Mouse (Mus musculus) olfactory bulb, adult 2 months (tissue): Measurements from ENCODE around the gene Naa10. TPM values are rescaled to one million over a fixed set of nuclear protein-coding genes. Genes with fewer than 3 reads are reported as not detected.

ENCODE experiments used
- H3K27ac ChIP-seq: fragments of 200-500 bp; 2 replicates; pipeline ENCODE4 v1.5.1; 2012; ENCODE audit warnings: low read depth, low read length; ENCODE audit not compliant: insufficient read depth
- H3K4me1 ChIP-seq: fragments of 200-500 bp; 2 replicates; pipeline ENCODE4 v1.6.1; 2012; ENCODE audit warnings: low read length; ENCODE audit not compliant: control insufficient read depth, insufficient read depth
- H3K4me3 ChIP-seq: fragments of 200-500 bp; 2 replicates; pipeline ENCODE4 v1.5.1; 2012; ENCODE audit warnings: mild to moderate bottlenecking, low read depth, low read length, moderate library complexity; ENCODE audit not compliant: insufficient read depth
- CTCF ChIP-seq: fragments of 200-500 bp; IDR thresholded peaks from 2 replicates; pipeline ENCODE4 v1.5.1; 2012; ENCODE audit warnings: low read depth, mild to moderate bottlenecking, low read length, moderate library complexity; ENCODE audit not compliant: insufficient read depth
- POLR2A ChIP-seq: fragments of 200-500 bp; IDR thresholded peaks from 2 replicates; pipeline ENCODE4 v1.6.1; 2012; ENCODE audit warnings: mild to moderate bottlenecking, low read depth, low read length, moderate library complexity; ENCODE audit not compliant: insufficient read depth
- WGBS: fragments of 180-500 bp; shearing (Covaris S2); methylation state at CpG from one replicate; pipeline ENCODE4 v1.1.7; 2018; 5-methylcytosine and 5-hydroxymethylcytosine counted together
- polyA plus RNA-seq: library from polyadenylated mRNA; stranded (reverse); fragments of >200 nt; gene quantifications from 2 replicates; pipeline ENCODE4 v1.2.4, GENCODE M21; 2012; ENCODE audit warnings: low replicate concordance; ENCODE audit not compliant: missing spikeins, insufficient read depth, insufficient read length

Gene Naa10
- polyA plus RNA-seq, 1 experiment = not detected

- no peak overlapping the region for H3K27ac ChIP-seq
- H3K4me1 ChIP-seq = no peaks in the 10 kb centered on the region
- WGBS = 88% methylated on average over 6 of the region's 6 CpGs
- TF ChIP-seq POLR2A = no peak
- TF ChIP-seq CTCF = no peak
- no peak overlapping the region for H3K4me3 ChIP-seq
Observed at GRCm38 (mm10) chrX:73954988-73955387, 33.2 kb upstream of the Naa10 start.

DNA sequence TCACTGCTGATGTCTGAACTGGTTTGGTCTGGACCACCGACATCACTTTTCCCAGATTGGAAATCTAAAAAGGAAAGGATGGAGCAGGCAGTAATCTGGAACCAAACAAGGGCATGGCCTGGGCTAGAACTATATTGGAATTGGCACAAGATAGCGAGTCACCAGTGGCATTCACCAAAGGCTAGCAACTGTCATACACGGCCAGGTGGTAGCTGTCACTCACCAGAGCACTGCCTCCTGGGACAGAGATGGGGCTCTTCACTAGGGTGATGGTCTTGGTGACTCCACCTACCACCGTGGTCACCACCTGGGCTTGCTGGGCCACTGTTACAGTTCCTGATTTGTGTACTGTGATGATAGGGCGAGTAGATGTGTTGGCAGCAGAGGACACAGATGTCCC, 30.9 kb upstream of the Naa10 start:
- no peak for TF ChIP-seq POLR2A
- no peak for TF ChIP-seq CTCF
- Histone ChIP-seq H3K4me1 (no peaks in the 10 kb centered on the region), H3K4me3 (no peak overlapping the region), H3K27ac (no peak overlapping the region)
- 82% methylated on average over 5 of the region's 5 CpGs for WGBS

GRCm38 (mm10) chrX:73949341-73949740, 27.6 kb upstream of the Naa10 start:
- Histone ChIP-seq H3K4me1 (no peaks in the 10 kb centered on the region), H3K27ac (no peak overlapping the region), H3K4me3 (no peak overlapping the region)
- WGBS = 86% methylated on average over 10 of the region's 10 CpGs
- TF ChIP-seq POLR2A (no peak), CTCF (no peak)

GRCm38 (mm10) chrX:73948647-73949046, 26.9 kb upstream of the Naa10 start:
- no peak overlapping the region for H3K4me3 ChIP-seq
- H3K4me1 ChIP-seq = no peaks in the 10 kb centered on the region
- TF ChIP-seq POLR2A (no peak), CTCF (no peak)
- H3K27ac ChIP-seq = no peak overlapping the region
- 19% methylated on average over 4 of the region's 4 CpGs for WGBS

DNA sequence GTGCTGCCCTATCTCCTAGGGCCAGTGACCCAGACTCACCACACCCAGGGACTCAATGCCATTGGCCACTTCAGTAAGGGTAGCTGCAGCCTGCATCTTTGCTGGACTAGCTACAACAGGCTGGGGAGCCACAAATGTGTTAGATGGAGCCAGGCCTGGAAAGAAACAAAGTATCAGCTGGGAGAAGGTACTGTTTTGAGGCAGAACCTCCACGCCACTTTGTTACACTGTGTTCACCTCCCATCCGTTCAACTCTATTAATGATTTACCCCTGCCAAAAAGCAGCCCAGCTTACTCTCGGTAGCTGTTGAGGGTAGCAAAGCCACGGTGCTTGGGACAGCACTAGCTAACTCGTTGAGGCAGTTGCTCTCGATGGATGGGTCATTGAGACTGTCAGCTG, 25.2 kb upstream of the Naa10 start:
- WGBS = 89% methylated on average over 6 of the region's 6 CpGs

DNA sequence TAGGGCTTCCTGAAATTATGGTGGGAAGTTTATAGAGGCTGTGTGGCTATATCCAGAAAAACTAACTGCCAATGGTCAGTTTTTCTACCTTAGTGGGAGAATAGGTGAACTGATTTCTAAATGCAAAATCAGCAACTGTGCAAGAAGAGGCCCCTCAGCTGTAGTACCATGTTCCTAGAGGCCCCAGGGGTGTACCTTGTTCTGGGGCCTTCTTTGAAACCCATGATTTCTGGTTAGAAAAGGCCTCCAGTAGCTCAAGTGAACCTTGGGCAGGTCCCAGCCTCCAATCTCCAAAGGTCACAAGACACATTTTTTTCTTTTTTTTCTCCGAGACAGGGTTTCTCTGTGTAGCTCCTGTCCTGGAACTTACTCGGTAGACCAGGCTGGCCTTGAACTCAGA, 20.6 kb upstream of the Naa10 start:
- H3K4me3 ChIP-seq = no peak overlapping the region
- no peak for TF ChIP-seq CTCF
- no peak for TF ChIP-seq POLR2A
- no peaks in the 10 kb centered on the region for H3K4me1 ChIP-seq
- no peak overlapping the region for H3K27ac ChIP-seq
- WGBS = 72% methylated on average over 2 of the region's 2 CpGs

More for the DNA sequence above, 25.2 kb upstream of the Naa10 start:
- H3K4me3 ChIP-seq = no peak overlapping the region
- H3K4me1 ChIP-seq = no peaks in the 10 kb centered on the region
- H3K27ac ChIP-seq = no peak overlapping the region
- no peak for TF ChIP-seq POLR2A
- TF ChIP-seq CTCF = no peak

DNA sequence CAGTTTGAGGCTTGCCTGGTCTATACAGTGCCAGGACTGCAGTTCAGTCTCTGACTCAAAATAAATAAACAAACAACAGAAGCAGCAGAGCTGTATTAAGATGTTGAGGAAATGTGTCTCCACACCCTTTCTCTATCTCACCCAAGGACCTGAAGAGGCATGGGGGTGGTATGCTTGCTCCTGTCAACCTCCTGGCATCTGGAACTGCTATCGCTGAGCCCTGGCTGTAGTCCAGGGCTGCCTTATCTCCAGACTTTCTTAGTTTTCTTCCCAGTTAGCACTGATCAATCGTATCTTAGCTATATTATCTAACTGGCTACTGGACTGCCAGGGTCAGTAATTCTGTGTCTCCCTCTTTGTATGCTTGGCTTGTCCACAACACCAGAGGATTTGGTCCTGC, 20.1 kb upstream of the Naa10 start:
- H3K27ac ChIP-seq = no peak overlapping the region
- TF ChIP-seq POLR2A (no peak), CTCF (no peak)
- H3K4me1 ChIP-seq = no peaks in the 10 kb centered on the region
- WGBS = 50% methylated on average over 2 of the region's 2 CpGs
- no peak overlapping the region for H3K4me3 ChIP-seq

- Histone ChIP-seq H3K4me1 (no peaks in the 10 kb centered on the region), H3K4me3 (no peak overlapping the region), H3K27ac (no peak overlapping the region)
- WGBS = 76% methylated on average over 2 of the region's 2 CpGs
- no peak for TF ChIP-seq CTCF
Observed at GRCm38 (mm10) chrX:73931871-73932270, 10.1 kb upstream of the Naa10 start.

DNA sequence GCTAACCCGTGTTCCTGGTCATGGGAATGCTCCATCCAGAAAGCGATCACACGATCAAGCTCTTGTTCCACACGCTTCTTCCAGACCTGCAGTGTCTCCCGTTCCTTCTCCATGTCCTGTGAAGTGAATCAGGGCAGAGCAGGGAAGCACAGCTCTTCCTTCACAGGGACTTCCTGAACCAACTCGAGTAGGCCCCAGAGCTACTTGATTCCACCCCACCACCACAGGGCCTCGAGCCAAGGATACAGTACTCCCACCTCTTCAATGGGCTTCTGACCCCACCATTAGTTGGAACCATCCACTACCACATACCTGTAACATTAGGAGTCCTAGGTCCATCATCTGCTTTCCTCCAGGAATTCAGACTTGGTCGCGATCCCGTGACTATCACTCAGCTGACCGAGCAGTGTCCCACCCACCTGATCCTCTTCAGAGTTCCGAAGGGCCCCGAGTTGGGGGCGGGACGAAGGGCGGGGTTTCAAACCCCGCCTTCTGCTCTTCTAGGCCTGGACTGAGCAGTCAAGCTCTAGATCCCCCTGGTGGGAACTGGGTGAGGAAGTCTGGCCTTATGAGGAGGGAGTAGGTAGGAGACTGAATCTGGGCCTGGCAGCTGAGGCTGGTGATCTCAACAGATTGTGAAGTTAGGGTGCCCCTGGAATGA, 8.8 kb upstream of the Naa10 start, which contains the start of gene Renbp:
TSS of gene Renbp (minus strand) at position 449 of the 661 bp plus-strand sequence.
- 43% methylated on average over 17 of the region's 17 CpGs for WGBS
- Histone ChIP-seq H3K27ac (no peak within 1 kb of the TSS), H3K4me3 (peak within 1 kb of the TSS; percentile 16; the same call in 1 of the 2 replicates), H3K4me1 (no peaks in the 10 kb centered on the region)
- TF ChIP-seq CTCF = no peak
- TF ChIP-seq POLR2A = no peak

GRCm38 (mm10) chrX:73922550-73922882, 772 bp upstream of the Naa10 start:
- no peaks in the 10 kb centered on the region for H3K4me1 ChIP-seq
- 68% methylated on average over 8 of the region's 8 CpGs for WGBS
- no peak for TF ChIP-seq POLR2A
- no peak for TF ChIP-seq CTCF
- H3K4me3 ChIP-seq = peak overlapping the region; percentile 89
- H3K27ac ChIP-seq = no peak overlapping the region
